Mouse (Mus musculus): ENCODE measurements at regions not wholly inside any gene's neighbourhood (a gene's known extent, or its start where the extent isn't known, plus 50 kb on each side); places are given as distances from the start of the nearest gene placed in this dataset.

DNA sequence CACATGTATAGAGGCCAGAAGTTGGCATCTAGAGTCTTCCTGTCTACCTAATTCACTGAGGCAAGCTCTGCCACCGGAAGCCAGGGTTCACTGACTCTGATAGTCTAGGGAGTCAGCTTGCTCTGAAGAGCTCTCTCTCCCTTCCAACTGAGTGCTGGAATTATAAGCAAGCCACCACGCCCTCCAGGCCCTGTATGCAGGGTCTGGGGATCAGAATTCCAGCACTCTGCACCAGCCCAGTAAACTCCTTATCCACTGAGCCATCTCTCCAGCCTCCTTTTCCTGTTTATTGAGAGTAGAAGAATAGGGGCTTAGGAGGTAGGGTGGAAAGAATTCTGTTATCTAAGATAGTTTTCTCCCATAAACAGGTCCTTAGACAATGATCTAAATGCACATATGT lies 215.3 kb downstream of the Mreg start:
- DNase-seq: no peak

DNA sequence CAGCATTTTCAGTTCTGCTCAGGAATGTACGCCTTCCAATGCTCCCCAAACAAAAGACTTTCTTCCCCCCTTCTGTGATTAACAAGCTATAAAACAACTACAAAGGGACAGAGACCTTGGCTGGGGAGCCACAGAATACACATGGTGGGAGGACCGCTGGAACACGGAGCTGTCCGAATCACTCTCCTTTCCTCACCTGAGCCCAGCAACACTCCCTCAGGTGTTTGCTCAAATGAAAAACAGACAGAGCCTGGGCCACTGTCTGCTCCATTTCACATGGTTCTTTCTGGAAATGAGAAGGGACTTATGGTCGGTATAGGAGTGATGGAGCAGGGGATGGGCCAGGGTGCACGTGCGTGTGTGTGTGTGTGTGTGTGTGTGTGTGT lies 215.9 kb downstream of the Mreg start:
- no peak for DNase-seq

GRCm38 (mm10) chr1:71995573-71996233 lies 216.4 kb downstream of the Mreg start:
- peak; percentile 12 to 32 for DNase-seq

DNA sequence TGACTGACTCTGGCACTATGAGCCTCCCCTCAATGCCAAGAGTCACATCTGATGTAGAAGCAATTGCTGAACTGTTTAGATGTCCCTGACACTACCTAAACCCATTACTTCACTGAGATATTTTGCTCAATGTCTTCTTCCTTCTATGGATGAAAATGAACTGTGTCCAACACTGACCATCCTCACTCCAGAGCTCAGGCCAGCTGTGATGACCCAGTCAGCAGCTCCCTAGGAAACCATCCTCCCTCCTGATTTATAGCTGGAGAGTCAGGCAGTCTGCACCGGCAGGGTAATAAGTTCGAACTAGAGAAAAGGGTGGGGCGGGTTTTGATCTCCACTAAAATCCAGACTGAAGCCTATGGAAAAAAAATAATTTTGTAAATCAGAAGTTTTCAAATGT lies 221.2 kb downstream of the Mreg start:
- no peak for DNase-seq

DNA sequence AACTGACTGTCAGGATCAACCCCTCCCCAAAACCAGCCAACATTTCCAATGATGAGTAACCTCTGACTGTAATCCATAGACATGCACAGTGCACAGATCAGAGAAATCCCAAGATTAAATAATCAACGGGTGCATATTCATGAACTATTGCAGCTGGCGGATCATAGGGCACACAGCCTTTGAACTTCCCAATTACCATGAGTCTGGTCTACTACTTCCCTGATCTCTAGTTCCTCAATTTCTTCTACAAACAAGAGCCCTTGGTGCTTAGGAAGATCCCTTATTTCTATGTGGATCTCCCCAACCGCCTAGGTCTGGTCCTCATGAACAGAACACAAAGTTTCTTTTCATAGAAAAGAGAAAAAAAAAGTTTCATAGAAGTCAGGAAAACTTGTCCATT lies 224.0 kb downstream of the Mreg start:
- no peak for DNase-seq

DNA sequence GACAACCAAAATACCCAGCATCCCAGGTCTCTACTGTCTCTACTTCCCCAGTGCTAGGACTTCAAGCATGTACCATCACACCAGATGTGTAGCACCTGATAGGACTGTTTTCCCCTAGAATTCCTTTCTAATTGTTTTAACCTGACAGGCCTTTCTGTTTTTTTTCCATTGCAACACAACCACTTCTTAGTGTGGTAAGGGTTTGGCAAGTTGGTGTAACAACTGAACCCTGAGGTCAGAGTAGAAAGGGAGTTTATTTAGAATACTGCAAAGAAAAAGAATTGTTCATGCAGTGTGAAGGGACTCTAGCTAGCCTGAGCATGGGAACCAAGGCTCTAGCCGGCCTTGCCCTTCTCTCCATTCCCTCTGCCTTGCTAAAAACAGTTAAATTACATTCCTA lies 226.1 kb downstream of the Mreg start:
- no peak for DNase-seq

DNA sequence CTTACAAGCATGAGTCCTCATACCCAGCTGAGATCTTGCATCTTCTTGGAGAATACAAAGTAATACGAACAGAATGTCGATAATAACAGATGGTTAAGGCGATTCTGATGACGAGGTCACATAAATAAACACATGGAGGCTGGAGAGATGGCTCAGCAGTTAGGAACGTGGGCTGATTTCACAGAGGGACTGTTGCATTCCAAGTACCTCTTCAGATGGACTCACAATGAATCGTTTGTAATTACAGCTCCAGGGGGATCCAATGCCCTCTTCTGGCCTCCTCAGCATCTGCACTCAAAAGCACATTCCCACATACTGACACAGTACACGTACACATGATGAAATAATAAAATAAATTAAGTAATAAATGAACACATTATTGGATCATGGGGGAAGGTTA lies 228.3 kb downstream of the Mreg start:
- DNase-seq: no peak

DNA sequence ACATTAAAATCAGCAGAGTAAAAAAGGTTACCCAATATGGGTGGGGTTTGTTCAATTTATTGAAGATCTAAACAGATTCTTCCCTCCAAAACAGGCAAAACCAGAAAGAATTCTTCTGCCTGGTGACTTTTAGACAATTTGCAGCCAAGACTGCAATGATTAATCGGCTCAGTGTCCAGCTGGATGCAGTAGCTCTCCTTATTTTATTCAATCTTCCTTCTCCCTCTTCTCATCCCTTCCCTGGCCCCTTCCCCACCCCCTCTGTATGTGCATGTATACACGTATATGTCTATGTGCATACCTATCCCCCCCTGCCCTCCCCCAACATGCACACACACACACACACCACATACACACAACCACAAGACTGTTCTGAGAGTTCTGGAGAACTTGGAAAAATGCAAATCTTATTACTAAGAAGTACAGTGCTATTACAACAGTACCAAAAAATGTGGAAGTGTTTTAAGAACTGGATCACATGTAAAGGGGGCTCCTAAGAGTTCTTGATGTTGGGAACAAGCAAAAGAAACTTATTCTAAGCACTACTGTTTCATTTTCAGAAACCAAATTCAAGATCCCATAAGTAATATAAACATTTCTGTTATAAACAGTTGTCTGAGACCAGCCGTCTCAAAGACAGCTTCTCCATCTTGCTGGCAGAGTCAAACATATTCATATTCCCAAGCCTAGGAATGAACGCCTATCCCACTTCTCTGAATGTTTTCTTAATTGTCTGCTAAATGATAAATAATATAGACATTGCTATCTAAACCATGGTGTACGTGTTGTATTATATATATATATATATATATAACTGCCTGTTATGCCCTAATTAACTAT lies 229.5 kb downstream of the Mreg start:
- no peak for DNase-seq

DNA sequence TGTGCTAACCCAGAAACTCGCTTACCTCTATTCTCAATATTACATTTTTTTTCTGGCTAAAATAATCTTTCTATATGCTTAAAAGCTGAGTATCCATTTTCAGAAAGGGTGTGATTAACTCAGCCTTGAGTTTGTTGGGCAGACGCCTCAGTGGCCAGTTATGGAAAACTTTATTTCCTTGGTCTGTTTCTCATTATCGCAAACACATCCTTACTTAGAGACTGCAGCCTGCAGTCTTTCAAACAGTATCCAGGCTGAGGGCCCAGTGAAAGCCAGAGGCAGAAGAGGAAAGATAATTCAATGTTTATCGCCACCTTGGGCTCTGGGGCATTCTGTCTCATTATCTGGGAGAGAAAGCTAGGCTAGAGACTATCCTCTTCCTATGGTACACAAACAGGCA lies 231.5 kb downstream of the Mreg start:
- DNase-seq: no peak

GRCm38 (mm10) chr1:71979261-71979660 lies 232.8 kb downstream of the Mreg start:
- no peak for DNase-seq

- DNase-seq: no peak
These were observed 234.7 kb downstream of the Mreg start for GRCm38 (mm10) chr1:71977361-71977760.

GRCm38 (mm10) chr1:71974715-71975114 lies 237.4 kb downstream of the Mreg start:
- no peak for DNase-seq

GRCm38 (mm10) chr1:71971943-71972342 lies 240.2 kb downstream of the Mreg start:
- DNase-seq: no peak

DNA sequence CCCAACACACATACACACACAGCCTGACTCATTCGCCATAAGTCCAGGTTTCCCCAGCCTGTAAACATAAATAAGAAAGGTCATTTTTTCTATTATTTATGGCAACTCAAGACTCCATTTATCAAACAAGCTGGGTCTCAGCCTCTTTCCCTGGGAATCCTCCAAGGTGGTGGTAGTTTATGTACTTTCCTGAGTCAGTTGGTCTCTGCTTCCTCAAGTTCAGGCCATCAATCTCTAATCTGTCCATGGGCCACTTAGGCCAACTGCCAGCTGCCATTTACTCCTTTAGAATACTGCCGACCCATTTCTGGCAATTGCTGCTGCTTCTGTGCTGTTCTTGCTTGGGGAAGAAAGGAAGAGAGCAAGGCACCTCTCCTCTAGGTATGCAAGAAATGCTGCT lies 241.3 kb downstream of the Mreg start:
- no peak for DNase-seq

GRCm38 (mm10) chr1:71967574-71968104 lies 244.5 kb downstream of the Mreg start:
- DNase-seq: no peak

- DNase-seq: no peak
These were observed 247.5 kb downstream of the Mreg start for GRCm38 (mm10) chr1:71964450-71965126.

GRCm38 (mm10) chr1:71956940-71957339 lies 255.2 kb downstream of the Mreg start:
- no peak for DNase-seq

GRCm38 (mm10) chr1:71955331-71955730 lies 256.8 kb downstream of the Mreg start:
- DNase-seq: no peak

- no peak for DNase-seq
These were observed 258.8 kb downstream of the Mreg start for GRCm38 (mm10) chr1:71953292-71953691.

- no peak for DNase-seq
These were observed 262.6 kb downstream of the Mreg start for GRCm38 (mm10) chr1:71949549-71949948.

DNA sequence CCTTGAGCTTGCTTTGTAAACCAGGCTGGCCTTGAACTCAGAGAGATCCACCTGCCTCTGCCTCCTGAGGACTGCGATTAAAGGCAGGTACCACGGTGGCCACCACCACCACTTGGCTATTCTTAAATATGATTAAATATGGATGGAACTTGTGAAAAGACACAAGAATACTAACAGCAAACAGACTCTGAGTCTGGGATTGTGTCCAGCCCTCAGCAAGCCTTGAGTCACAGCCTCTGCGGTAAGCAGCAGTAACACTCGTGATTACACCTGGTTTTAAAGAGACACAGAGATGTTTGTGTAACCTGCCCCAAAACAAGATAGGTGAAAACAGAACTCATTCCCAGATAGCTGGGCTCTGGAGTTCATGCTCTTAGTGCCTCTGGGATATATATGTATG lies 263.4 kb downstream of the Mreg start:
- DNase-seq: no peak

DNA sequence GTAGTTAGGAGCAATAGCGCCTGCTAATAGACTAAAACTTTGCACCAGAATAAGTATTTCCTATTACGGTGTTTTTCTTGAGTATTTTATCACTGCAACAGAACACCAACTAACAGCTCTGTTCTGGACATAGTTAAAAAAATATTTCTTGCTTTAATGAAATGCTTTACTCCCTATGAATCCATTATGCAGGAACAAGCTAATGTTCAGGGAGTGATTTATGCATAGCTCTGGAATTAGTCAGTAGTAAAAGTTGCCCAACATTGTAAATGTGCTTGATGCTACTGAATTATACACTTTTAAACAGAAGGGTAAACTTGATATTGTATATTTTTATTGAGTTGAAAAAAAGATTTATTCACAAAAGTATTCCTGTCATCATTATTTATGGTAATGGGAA lies 264.6 kb downstream of the Mreg start:
- no peak for DNase-seq

DNA sequence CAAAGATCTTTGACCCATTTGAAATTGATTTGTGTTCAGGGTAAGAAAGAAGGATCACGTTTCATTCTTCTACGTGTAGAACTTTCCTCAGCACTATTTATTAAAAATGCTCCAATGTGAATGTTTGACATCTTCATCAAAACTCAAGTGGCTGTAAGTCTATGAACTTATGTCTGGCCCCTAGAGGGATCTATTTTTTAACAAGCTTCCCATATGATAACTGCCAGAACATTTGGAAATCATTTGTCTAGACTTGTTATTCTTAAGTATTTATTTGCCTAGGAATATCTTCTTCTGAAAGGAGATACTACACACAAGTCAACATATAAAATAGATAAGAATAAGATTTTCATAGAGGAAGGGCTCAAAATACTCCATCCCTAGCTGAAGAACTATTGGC lies 265.2 kb downstream of the Mreg start:
- DNase-seq: no peak

GRCm38 (mm10) chr1:71945070-71945469 lies 267.0 kb downstream of the Mreg start:
- peak; percentile 78 to 82 for DNase-seq
